In the genomic region with DNA sequence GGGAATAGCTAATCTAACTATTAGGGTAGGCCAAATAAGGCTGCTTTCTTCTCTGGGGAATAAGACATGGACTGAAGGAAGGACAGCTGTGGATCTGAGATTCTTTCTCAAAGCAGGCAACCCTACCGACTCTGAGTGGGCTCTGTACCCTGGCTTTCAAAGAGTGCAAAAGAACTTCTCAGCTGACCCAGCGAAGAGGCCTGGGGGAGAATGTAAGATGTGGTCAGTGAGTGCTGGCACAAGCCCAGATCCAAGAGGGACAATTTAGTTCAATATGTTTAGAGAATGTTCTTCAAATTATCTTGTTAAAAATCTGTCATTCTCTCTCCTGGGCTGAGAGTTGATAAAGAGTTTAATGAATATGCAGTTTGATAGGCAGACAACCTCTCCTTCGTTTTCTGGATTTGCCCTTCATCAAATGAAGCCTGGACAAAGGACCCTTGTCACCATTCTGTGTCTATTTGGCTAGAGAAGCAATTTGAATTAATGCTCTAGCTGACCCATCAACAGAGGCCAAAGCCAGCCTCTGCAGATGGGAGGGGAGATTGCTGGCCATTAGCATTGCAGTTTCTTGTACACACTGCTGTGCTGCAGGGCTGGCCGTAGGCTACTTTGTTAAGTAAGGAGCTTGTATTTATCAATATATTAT, we compare ENCODE assay signal across 12 mouse cellular contexts.
DNase-seq lines count a peak whose midpoint lies in the region; ATAC-seq and TF ChIP-seq lines count a peak whose summit lies in the region.
"Had no signal": no experiment of that assay in that cellular context is flagged by ENCODE, and none has a peak within 500 bp of the region (broad histone marks: within the 10 kb centered on the region; RNA-seq: fewer than 3 reads in every experiment).

No protein-coding gene starts in this region.

- H3K4me1 ChIP-seq in embryonic facial prominence, embryonic 14.5 days (ENCODE audit: control insufficient read depth, insufficient read depth, low read length), result no peaks in the 10 kb centered on the region
- no peaks in the 10 kb centered on the region for H3K4me1 ChIP-seq in embryonic facial prominence, embryonic 10.5 days
- no peaks in the 10 kb centered on the region for H3K4me1 ChIP-seq in heart, adult 2 months (ENCODE audit: control insufficient read depth, insufficient read depth, low read length)
- H3K4me1 ChIP-seq: embryonic facial prominence, embryonic 13.5 days; megakaryocyte, embryonic 14.5 days; stomach, embryonic 15.5 days had no signal

- ATAC-seq in embryonic facial prominence, embryonic 14.5 days (ENCODE audit: low read depth), result no peak

- H3K4me3 ChIP-seq in embryonic facial prominence, embryonic 14.5 days (ENCODE audit: low read depth, low read length), result no peak overlapping the region
- no peak overlapping the region for H3K4me3 ChIP-seq in embryonic facial prominence, embryonic 10.5 days
- H3K4me3 ChIP-seq in heart, adult 2 months, result no peak overlapping the region
- H3K4me3 ChIP-seq: embryonic facial prominence, embryonic 13.5 days; megakaryocyte, embryonic 14.5 days; stomach, embryonic 15.5 days had no signal

- no peaks in the 10 kb centered on the region for H3K9me3 ChIP-seq in embryonic facial prominence, embryonic 14.5 days (ENCODE audit: control insufficient read depth, low read length)
- no peaks in the 10 kb centered on the region for H3K9me3 ChIP-seq in embryonic facial prominence, embryonic 10.5 days
- H3K9me3 ChIP-seq: embryonic facial prominence, embryonic 13.5 days; stomach, embryonic 15.5 days had no signal

- H3K27me3 ChIP-seq in embryonic facial prominence, embryonic 14.5 days (replicated peaks; ENCODE audit: control insufficient read depth, insufficient read depth, low read length), result no peaks in the 10 kb centered on the region
- no peaks in the 10 kb centered on the region for H3K27me3 ChIP-seq in embryonic facial prominence, embryonic 10.5 days (replicated peaks; ENCODE audit: low read depth, poor library complexity, severe bottlenecking)
- H3K27me3 ChIP-seq in heart, adult 2 months (ENCODE audit: control insufficient read depth, insufficient read depth, low read length), result no peaks in the 10 kb centered on the region
- H3K27me3 ChIP-seq: embryonic facial prominence, embryonic 13.5 days; megakaryocyte, embryonic 14.5 days; stomach, embryonic 15.5 days had no signal

- H3K79me2 ChIP-seq in heart, adult 2 months (replicated peaks; ENCODE audit: control insufficient read depth, insufficient read depth, low read length), result no peaks in the 10 kb centered on the region

- H3K9ac ChIP-seq in embryonic facial prominence, embryonic 14.5 days (ENCODE audit: low read depth, low read length), result no peak overlapping the region
- H3K9ac ChIP-seq in heart, adult 2 months (ENCODE audit: low read depth, low read length), result no peak overlapping the region
- H3K9ac ChIP-seq: embryonic facial prominence, embryonic 13.5 days; stomach, embryonic 15.5 days had no signal

- 61% methylated on average over 4 of the region's 4 CpGs for WGBS in embryonic facial prominence, embryonic 14.5 days
- 59% methylated on average over 4 of the region's 4 CpGs for WGBS in embryonic facial prominence, embryonic 10.5 days
- WGBS in heart, adult 2 months, result 61% methylated on average over 4 of the region's 4 CpGs

- no peak for TF ChIP-seq CTCF in heart, adult 2 months (IDR thresholded peaks at IDR 0.05)

- intact Hi-C loops in heart, adult 2 months (cut with DNase I), result no loop called here

- H3K27ac ChIP-seq in embryonic facial prominence, embryonic 14.5 days (replicated peaks; ENCODE audit: low read depth, low read length), result no peak overlapping the region
- H3K27ac ChIP-seq in embryonic facial prominence, embryonic 10.5 days (replicated peaks), result no peak overlapping the region
- no peak overlapping the region for H3K27ac ChIP-seq in heart, adult 2 months
- H3K27ac ChIP-seq: embryonic facial prominence, embryonic 13.5 days; stomach, embryonic 15.5 days had no signal

- TF ChIP-seq POLR2A in heart, adult 2 months (IDR thresholded peaks at IDR 0.05; ENCODE audit: insufficient read depth, low read depth, low read length), result no peak

- H3K36me3 ChIP-seq in embryonic facial prominence, embryonic 14.5 days (ENCODE audit: control insufficient read depth, insufficient read depth, low read length), result no peaks in the 10 kb centered on the region
- no peaks in the 10 kb centered on the region for H3K36me3 ChIP-seq in embryonic facial prominence, embryonic 10.5 days (replicated peaks)
- H3K36me3 ChIP-seq in heart, adult 2 months (ENCODE audit: control insufficient read depth, insufficient read depth, low read length), result no peaks in the 10 kb centered on the region
- H3K36me3 ChIP-seq: embryonic facial prominence, embryonic 13.5 days; stomach, embryonic 15.5 days had no signal

- H3K4me2 ChIP-seq in embryonic facial prominence, embryonic 14.5 days (ENCODE audit: low read depth, low read length), result no peak overlapping the region
- H3K4me2 ChIP-seq: embryonic facial prominence, embryonic 13.5 days; stomach, embryonic 15.5 days had no signal

- no peak for TF ChIP-seq EP300 in heart, adult 2 months (IDR thresholded peaks at IDR 0.05; ENCODE audit: insufficient read depth, low read depth, low read length)

- peak; percentile 12 for DNase-seq in embryonic facial prominence, embryonic 14.5 days (ENCODE audit: low spot score)
- no peak for DNase-seq in embryonic facial prominence, embryonic 10.5 days (ENCODE audit: low spot score)
- peak; percentile 17 for DNase-seq in cerebellum, adult 9-11 months
- DNase-seq in layer of hippocampus, adult 11-12 months (ENCODE audit: low spot score), result peak; percentile 28
- peak; percentile 66 for DNase-seq in retina, embryonic 14.5 days (ENCODE audit: low spot score)
- DNase-seq in natural killer cell, adult 2 months (ENCODE audit: low spot score in 2 of 2), result no peak
- no peak for DNase-seq in heart, adult 2 months
- DNase-seq in adrenal gland, adult 18-20 months (ENCODE audit: low spot score in 2 of 2), result no peak
- DNase-seq: heart, adult 11 months had no signal

Comparison
In these comparisons a context has a peak if more than half of its experiments do, and no peak if none do; other contexts are left out.
1. DNase-seq: peak in embryonic facial prominence, embryonic 14.5 days (single experiment), cerebellum, adult 9-11 months (single experiment), layer of hippocampus, adult 11-12 months (single experiment) and retina, embryonic 14.5 days (single experiment); none in embryonic facial prominence, embryonic 10.5 days (single experiment), natural killer cell, adult 2 months (0 of 2), heart, adult 2 months (0 of 2) and adrenal gland, adult 18-20 months (0 of 2).